Mouse (Mus musculus): ENCODE measurements at regions not wholly inside any gene's neighbourhood (a gene's known extent, or its start where the extent isn't known, plus 50 kb on each side); places are given as distances from the start of the nearest gene placed in this dataset.

GRCm38 (mm10) chr7:121258826-121259496 is 132.7 kb upstream of the Hs3st2 start:
- Histone ChIP-seq H3K4me1 (ENCODE audit: control insufficient read depth, insufficient read depth, low read length) (no peaks in the 10 kb centered on the region), H3K4me3 (ENCODE audit: insufficient read depth, low read length) (no peak overlapping the region), H3K27ac (ENCODE audit: insufficient read depth, low read depth, low read length) (no peak overlapping the region)
- TF ChIP-seq POLR2A (IDR thresholded peaks at IDR 0.05; ENCODE audit: borderline replicate concordance, low read depth, low read length) (no peak), CTCF (IDR thresholded peaks at IDR 0.05; ENCODE audit: low read depth, low read length) (no peak)

- Histone ChIP-seq H3K4me1 (ENCODE audit: control insufficient read depth, insufficient read depth, low read length) (no peaks in the 10 kb centered on the region), H3K27ac (ENCODE audit: insufficient read depth, low read depth, low read length) (no peak overlapping the region), H3K4me3 (ENCODE audit: insufficient read depth, low read length) (no peak overlapping the region)
- TF ChIP-seq CTCF (IDR thresholded peaks at IDR 0.05; ENCODE audit: low read depth, low read length), result no peak
- no peak for TF ChIP-seq POLR2A (IDR thresholded peaks at IDR 0.05; ENCODE audit: borderline replicate concordance, low read depth, low read length)
Measured at GRCm38 (mm10) chr7:121259497-121260009, 132.1 kb upstream of the Hs3st2 start.

- no peak overlapping the region for H3K4me3 ChIP-seq (ENCODE audit: insufficient read depth, low read length)
- H3K4me1 ChIP-seq (ENCODE audit: control insufficient read depth, insufficient read depth, low read length), result peaks cover 30% of the 10 kb centered on the region
- H3K27ac ChIP-seq (ENCODE audit: insufficient read depth, low read depth, low read length), result peak overlapping the region; percentile 64
- TF ChIP-seq CTCF (IDR thresholded peaks at IDR 0.05; ENCODE audit: low read depth, low read length), result no peak
- no peak for TF ChIP-seq POLR2A (IDR thresholded peaks at IDR 0.05; ENCODE audit: borderline replicate concordance, low read depth, low read length)
Measured at GRCm38 (mm10) chr7:121269358-121269757, 122.3 kb upstream of the Hs3st2 start.

- TF ChIP-seq CTCF (IDR thresholded peaks at IDR 0.05; ENCODE audit: low read depth, low read length), result no peak
- no peak for TF ChIP-seq POLR2A (IDR thresholded peaks at IDR 0.05; ENCODE audit: borderline replicate concordance, low read depth, low read length)
- no peak overlapping the region for H3K4me3 ChIP-seq (ENCODE audit: insufficient read depth, low read length)
- peak overlapping the region; percentile 82 for H3K27ac ChIP-seq (ENCODE audit: insufficient read depth, low read depth, low read length)
- peaks cover 28% of the 10 kb centered on the region for H3K4me1 ChIP-seq (ENCODE audit: control insufficient read depth, insufficient read depth, low read length)
Measured at GRCm38 (mm10) chr7:121280597-121280996, 111.1 kb upstream of the Hs3st2 start.

GRCm38 (mm10) chr7:121282154-121282553 is 109.5 kb upstream of the Hs3st2 start:
- no peak for TF ChIP-seq CTCF (IDR thresholded peaks at IDR 0.05; ENCODE audit: low read depth, low read length)
- no peak overlapping the region for H3K27ac ChIP-seq (ENCODE audit: insufficient read depth, low read depth, low read length)
- H3K4me1 ChIP-seq (ENCODE audit: control insufficient read depth, insufficient read depth, low read length), result peaks cover 28% of the 10 kb centered on the region
- no peak overlapping the region for H3K4me3 ChIP-seq (ENCODE audit: insufficient read depth, low read length)

GRCm38 (mm10) chr7:121289737-121290136 is 101.9 kb upstream of the Hs3st2 start:
- no peak overlapping the region for H3K27ac ChIP-seq (ENCODE audit: insufficient read depth, low read depth, low read length)
- H3K4me3 ChIP-seq (ENCODE audit: insufficient read depth, low read length), result no peak overlapping the region
- H3K4me1 ChIP-seq (ENCODE audit: control insufficient read depth, insufficient read depth, low read length), result 0 out of 2 replicates have a peak, but pooled peaks cover 2% of the 10 kb centered on the region
- TF ChIP-seq POLR2A (IDR thresholded peaks at IDR 0.05; ENCODE audit: borderline replicate concordance, low read depth, low read length) (no peak), CTCF (IDR thresholded peaks at IDR 0.05; ENCODE audit: low read depth, low read length) (no peak)

GRCm38 (mm10) chr7:121296151-121296695 is 95.4 kb upstream of the Hs3st2 start:
- no peak overlapping the region for H3K27ac ChIP-seq (ENCODE audit: insufficient read depth, low read depth, low read length)
- 0 out of 2 replicates have a peak, but pooled peaks cover 3% of the 10 kb centered on the region for H3K4me1 ChIP-seq (ENCODE audit: control insufficient read depth, insufficient read depth, low read length)
- TF ChIP-seq POLR2A (IDR thresholded peaks at IDR 0.05; ENCODE audit: borderline replicate concordance, low read depth, low read length) (no peak), CTCF (IDR thresholded peaks at IDR 0.05; ENCODE audit: low read depth, low read length) (no peak)
- H3K4me3 ChIP-seq (ENCODE audit: insufficient read depth, low read length), result no peak overlapping the region

- no peak for TF ChIP-seq POLR2A (IDR thresholded peaks at IDR 0.05; ENCODE audit: borderline replicate concordance, low read depth, low read length)
- TF ChIP-seq CTCF (IDR thresholded peaks at IDR 0.05; ENCODE audit: low read depth, low read length), result no peak
- no peaks in the 10 kb centered on the region for H3K4me1 ChIP-seq (ENCODE audit: control insufficient read depth, insufficient read depth, low read length)
- H3K27ac ChIP-seq (ENCODE audit: insufficient read depth, low read depth, low read length), result no peak overlapping the region
- no peak overlapping the region for H3K4me3 ChIP-seq (ENCODE audit: insufficient read depth, low read length)
Measured at GRCm38 (mm10) chr7:121312961-121313587, 78.6 kb upstream of the Hs3st2 start.

GRCm38 (mm10) chr7:121314521-121314920 is 77.1 kb upstream of the Hs3st2 start:
- TF ChIP-seq CTCF (IDR thresholded peaks at IDR 0.05; ENCODE audit: low read depth, low read length) (no peak), POLR2A (IDR thresholded peaks at IDR 0.05; ENCODE audit: borderline replicate concordance, low read depth, low read length) (no peak)
- Histone ChIP-seq H3K4me1 (ENCODE audit: control insufficient read depth, insufficient read depth, low read length) (no peaks in the 10 kb centered on the region), H3K27ac (ENCODE audit: insufficient read depth, low read depth, low read length) (no peak overlapping the region)

GRCm38 (mm10) chr7:121329274-121329673 is 62.4 kb upstream of the Hs3st2 start:
- no peak overlapping the region for H3K27ac ChIP-seq (ENCODE audit: insufficient read depth, low read depth, low read length)
- no peak overlapping the region for H3K4me3 ChIP-seq (ENCODE audit: insufficient read depth, low read length)
- peaks cover 11% of the 10 kb centered on the region for H3K4me1 ChIP-seq (ENCODE audit: control insufficient read depth, insufficient read depth, low read length)
- TF ChIP-seq POLR2A (IDR thresholded peaks at IDR 0.05; ENCODE audit: borderline replicate concordance, low read depth, low read length), result no peak
- TF ChIP-seq CTCF (IDR thresholded peaks at IDR 0.05; ENCODE audit: low read depth, low read length), result no peak

More at GRCm38 (mm10) chr7:121314521-121314920, 77.1 kb upstream of the Hs3st2 start:
- no peak overlapping the region for H3K4me3 ChIP-seq (ENCODE audit: insufficient read depth, low read length)
